Mouse (Mus musculus): Measurements from ENCODE around the gene Trim47.

Trim47 gene

GRCm38 (mm10) chr11:116088188-116088587, 38.8 kb downstream of the Trim47 start:
- DNase-seq (ENCODE audit: low spot score in 2 of 2) = no peak

GRCm38 (mm10) chr11:116087194-116088130, 39.5 kb downstream of the Trim47 start:
- DNase-seq (ENCODE audit: low spot score in 2 of 2) = peak; percentile 83 to 92

- peak; percentile 92 to 97 for DNase-seq (ENCODE audit: low spot score in 2 of 2)
Measured at GRCm38 (mm10) chr11:116086258-116087193, 40.5 kb downstream of the Trim47 start, which contains the start of gene Wbp2. Gene Wbp2 (minus strand): TSS chr11:116086995.

- no peak for DNase-seq (ENCODE audit: low spot score in 2 of 2)
Measured at GRCm38 (mm10) chr11:116084166-116084565, 42.8 kb downstream of the Trim47 start.

- no peak for DNase-seq (ENCODE audit: low spot score in 2 of 2)
Measured at GRCm38 (mm10) chr11:116083096-116083672, 43.8 kb downstream of the Trim47 start.

- peak in 1 of 2 experiments; percentile 38 for DNase-seq (ENCODE audit: low spot score in 2 of 2)
Measured at GRCm38 (mm10) chr11:116081081-116081480, 45.9 kb downstream of the Trim47 start.

GRCm38 (mm10) chr11:116079511-116079910, 47.5 kb downstream of the Trim47 start:
- DNase-seq (ENCODE audit: low spot score in 2 of 2) = no peak

- DNase-seq (ENCODE audit: low spot score in 2 of 2) = no peak
Measured at GRCm38 (mm10) chr11:116078676-116079320, 48.2 kb downstream of the Trim47 start.

GRCm38 (mm10) chr11:116078221-116078620, 48.8 kb downstream of the Trim47 start:
- DNase-seq (ENCODE audit: low spot score in 2 of 2) = peak in 1 of 2 experiments; percentile 42

- DNase-seq (ENCODE audit: low spot score in 2 of 2) = peak; percentile 43 to 56
Measured at GRCm38 (mm10) chr11:116077446-116078204, 49.4 kb downstream of the Trim47 start, which contains the start of gene Unc13d. Gene Unc13d (minus strand): TSS chr11:116077961.

GRCm38 (mm10) chr11:116076836-116077235, 50.2 kb downstream of the Trim47 start:
- no peak for DNase-seq (ENCODE audit: low spot score in 2 of 2)

GRCm38 (mm10) chr11:116076266-116076540, 50.8 kb downstream of the Trim47 start:
- DNase-seq (ENCODE audit: low spot score in 2 of 2) = no peak

- no peak for DNase-seq (ENCODE audit: low spot score in 2 of 2)
Measured at GRCm38 (mm10) chr11:116075539-116076265, 51.3 kb downstream of the Trim47 start.

- no peak for DNase-seq (ENCODE audit: low spot score in 2 of 2)
Measured at GRCm38 (mm10) chr11:116074436-116074991, 52.5 kb downstream of the Trim47 start.

GRCm38 (mm10) chr11:116072608-116073007, 54.4 kb downstream of the Trim47 start:
- no peak for DNase-seq (ENCODE audit: low spot score in 2 of 2)

- DNase-seq (ENCODE audit: low spot score in 2 of 2) = no peak
Measured at GRCm38 (mm10) chr11:116071510-116071909, 55.5 kb downstream of the Trim47 start.

GRCm38 (mm10) chr11:116065345-116065744, 61.7 kb downstream of the Trim47 start:
- DNase-seq (ENCODE audit: low spot score in 2 of 2) = no peak

- no peak for DNase-seq (ENCODE audit: low spot score in 2 of 2)
Measured at GRCm38 (mm10) chr11:116064187-116064867, 62.7 kb downstream of the Trim47 start.

GRCm38 (mm10) chr11:116063562-116063961, 63.4 kb downstream of the Trim47 start:
- no peak for DNase-seq (ENCODE audit: low spot score in 2 of 2)

All from urinary bladder, adult 18-20 months (tissue).